Mouse (Mus musculus) ovary, adult 18-20 months (tissue): ENCODE data around the gene Hpd.

ENCODE experiments used
- DNase-seq: peaks from one replicate; pipeline ENCODE4 v3.0.0; 2022; ENCODE audit warnings: low spot score, mixed read lengths

Hpd gene

DNA sequence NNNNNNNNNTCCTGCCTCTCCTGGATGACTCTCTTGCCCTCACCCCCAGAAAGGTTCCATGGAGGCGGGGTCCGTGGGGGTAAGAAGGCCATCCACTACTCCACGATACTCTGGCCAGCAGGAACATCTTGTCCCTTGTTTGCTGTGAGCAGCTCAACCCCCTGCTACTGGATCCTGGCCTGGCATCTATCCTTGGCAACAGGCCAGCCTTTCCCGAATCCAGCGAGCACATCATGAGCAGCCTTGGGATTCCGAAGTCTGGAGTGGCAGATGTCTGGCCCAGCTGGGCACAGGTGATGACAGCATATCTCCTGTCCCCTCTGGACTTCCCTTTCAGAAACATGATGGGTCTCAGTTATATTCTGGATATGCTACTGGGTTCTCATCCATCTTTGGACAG lies 3.4 kb upstream of the Hpd start:
- no peak for DNase-seq

DNA sequence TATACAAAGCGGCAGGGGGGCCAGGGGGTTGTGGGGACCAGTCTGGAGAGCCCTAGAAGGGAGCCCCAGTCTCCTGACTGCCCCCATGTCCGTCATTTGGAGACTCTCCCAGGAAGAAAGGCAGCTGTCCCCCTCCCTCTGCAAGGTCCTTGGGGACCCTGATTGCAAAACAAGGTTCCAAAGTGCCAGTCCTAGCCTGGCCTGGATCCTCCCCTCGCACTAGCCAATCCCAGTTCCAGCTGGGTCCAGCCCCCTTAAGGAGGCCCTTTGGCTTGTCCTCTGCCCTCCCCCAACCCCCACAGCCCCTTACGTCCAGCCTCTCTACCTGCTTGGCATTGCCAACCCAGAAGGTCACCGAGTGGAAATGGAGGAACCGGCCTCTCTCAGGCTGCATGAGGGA lies 991 bp downstream of the Hpd start:
- no peak for DNase-seq

DNA sequence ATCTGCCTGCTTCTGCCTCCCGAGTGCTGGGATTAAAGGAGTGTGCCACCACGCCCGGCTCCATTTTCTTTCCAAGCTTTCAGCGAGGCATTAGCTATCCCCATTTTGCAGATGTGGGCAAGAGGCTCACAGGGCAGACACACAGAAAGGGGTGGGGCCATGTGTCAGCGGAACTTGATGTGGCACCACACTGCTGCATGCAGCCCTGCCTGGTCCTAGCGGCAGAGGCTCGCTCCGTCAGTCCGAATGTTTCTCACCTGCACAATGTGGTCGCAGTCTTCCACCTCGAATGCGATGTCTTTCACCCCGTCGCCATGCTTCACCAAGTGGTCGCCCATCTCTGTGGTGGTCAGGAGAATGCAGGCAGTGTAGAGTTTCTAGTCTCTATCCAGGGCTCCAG lies 2.1 kb downstream of the Hpd start:
- DNase-seq = no peak

DNA sequence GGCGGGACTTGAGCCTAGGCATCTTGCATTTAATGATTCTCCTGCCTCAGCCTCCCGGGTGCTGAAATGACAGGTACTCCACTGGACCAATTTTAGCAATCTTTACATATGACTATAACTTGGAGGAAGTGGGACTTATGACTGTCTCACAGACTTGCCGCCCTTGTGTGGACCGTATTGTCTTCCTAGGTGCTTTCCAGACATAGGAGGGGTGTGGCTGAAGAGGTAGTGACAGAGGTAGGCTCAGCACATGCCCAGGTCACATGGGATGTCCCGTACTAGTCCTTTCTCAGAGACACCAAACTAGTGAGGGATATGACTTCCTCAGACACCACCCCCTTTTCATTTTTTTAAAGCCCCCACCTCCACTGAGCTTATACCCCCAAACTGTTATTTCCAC lies 3.7 kb downstream of the Hpd start:
- no peak for DNase-seq

DNA sequence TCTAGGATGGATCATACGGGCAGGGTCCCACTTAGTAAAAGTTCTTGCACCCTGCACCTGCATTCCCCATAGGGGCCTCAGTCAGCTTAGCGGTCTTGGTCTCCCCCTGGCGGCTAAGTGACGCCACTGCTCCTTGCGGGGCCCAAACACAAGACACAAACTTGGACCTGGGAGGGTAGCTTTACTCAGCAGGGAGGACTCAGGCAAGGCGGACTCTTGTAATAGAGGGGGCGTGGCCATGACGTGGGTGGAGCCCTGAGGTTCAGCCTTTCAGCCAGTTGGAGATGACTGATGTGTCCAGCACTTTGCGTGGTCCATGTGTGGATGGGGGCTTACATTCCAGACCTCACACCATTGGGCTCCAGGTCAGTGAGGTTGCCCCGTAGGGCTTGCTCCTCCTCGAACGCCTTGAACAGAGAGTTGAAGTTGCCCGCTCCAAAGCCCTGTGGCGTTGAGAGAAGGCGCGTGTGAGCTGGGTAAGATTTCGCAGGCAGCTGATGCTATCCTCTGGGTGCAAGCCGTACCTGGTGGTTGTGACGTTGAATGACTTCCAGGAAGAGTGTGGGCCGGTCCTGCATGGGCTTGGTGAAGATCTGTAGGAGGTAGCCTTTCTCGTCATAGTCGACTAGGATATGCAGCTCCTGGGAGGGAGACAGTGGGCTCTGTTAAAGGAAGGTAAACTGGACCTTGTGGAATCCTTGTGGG lies 10.7 kb downstream of the Hpd start:
- peak; percentile 77 for DNase-seq

DNA sequence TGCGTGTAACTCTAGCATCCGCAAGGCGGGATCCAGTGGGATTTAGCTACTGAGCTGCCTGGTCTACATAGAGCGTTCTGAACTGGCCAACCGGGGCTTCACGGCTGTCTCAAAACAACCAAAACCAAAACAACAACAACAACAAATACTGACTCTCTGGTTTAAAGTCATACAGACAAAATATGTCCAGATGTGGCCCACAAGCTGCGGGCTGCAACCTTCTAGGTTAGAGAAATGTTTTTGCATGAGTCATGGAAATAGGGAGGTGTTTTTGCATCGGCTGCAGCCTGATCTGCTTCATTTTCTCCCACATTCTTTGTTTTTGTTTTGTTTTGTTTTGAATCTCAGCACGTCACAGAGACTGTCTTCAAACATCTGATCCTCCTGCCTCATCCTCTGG lies 12.2 kb downstream of the Hpd start:
- DNase-seq = no peak

DNA sequence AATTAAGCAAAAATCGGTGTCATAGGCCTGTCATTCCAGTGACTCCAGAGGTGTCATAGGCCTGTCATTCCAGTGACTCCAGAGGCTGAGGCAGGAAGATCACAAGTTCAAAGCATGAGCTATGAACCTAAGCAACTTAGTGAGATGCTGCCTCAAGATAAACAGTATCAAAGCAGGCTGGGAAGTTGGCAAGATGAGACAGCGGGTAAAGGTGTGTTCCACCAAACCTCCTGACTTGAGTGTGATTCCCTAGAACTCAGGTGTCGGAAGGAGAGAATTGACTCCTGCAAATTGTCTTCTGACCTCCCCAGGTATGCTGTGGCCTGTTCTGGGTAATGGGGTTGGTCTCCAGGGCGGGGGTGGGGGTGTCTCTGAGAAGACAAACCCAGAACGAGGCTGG lies 13.2 kb downstream of the Hpd start, which contains the start of gene Psmd9:
Gene Psmd9, plus strand, starts transcription at position 130 of the 400 bp plus-strand sequence.
- DNase-seq = no peak

DNA sequence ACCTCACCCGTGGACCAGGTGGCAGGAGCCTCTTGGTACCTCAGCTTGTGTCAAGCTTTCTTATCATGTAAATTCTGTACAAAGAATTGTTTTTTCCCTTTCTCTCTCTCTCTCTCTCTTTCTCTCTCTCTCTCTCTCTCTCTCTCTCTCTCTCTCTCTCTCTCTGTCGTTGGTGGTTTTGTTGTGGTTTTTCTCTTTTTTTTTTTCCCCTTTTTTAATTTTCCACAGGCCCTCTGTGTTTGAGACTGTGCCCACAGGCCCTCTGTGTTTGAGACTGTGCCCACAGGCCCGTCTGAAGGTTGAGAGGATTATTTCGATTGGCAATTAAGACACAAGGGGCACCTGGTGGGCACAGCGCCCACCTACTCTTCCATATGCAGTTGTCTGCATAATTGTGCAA lies 14.9 kb downstream of the Hpd start:
- DNase-seq = no peak

DNA sequence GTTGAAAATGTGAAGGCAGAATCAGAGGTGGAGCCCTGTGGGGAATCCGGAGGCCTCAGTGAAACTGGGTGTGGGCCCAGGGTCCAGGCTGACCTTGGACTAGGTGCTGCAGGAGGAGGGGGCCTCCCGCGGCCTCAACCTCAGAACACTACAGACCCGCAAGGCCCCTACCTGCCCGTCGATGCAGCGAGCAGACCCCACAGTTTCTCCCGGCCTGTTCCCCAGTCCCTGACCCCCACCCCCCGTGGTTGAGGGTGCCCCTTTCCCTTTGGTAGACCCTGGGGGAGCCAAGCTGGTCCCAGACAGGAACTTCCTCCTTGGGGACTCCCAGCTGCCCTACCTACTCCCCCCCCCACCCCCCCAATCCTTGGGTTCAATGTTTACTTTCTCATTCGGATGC lies 16.1 kb downstream of the Hpd start:
- DNase-seq = no peak

DNA sequence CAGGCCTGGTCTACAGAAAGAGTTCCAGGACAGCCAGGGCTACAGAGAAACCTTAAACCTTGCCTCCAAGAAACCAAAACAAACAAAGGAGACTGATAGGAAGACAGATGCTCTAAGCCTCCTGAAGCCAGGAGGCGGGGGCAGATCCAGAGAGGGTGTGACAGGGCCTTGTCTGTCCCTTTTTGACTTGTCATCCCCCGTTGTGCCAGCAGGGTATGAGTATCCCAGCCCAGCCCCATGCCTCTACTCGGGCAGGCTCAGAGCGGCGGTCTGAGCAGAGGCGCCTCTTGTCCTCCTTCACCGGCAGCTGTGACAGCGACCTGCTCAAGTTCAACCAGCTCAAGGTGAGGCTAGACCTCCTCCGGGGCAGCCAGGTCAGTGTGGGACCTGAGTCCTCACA lies 19.6 kb downstream of the Hpd start:
- DNase-seq = no peak

DNA sequence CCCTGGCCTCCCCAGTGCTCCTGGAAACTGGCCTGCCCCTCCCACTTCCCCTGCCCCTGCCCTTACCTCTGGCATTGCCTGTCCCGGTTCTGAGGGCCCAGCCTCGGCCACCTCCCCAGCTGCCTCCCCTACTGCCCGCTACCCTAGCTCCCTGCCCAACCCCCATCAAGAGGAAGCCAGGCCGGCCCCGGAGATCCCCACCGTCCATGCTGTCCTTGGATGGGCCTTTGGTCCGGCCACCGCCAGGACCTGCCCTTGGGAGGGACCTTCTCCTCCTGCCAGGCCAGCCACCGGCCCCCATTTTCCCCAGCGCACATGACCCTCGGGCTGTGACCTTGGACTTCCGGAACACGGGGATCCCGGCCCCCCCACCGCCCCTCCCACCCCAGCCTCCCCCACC lies 22.2 kb downstream of the Hpd start:
- peak; percentile 66 for DNase-seq

DNA sequence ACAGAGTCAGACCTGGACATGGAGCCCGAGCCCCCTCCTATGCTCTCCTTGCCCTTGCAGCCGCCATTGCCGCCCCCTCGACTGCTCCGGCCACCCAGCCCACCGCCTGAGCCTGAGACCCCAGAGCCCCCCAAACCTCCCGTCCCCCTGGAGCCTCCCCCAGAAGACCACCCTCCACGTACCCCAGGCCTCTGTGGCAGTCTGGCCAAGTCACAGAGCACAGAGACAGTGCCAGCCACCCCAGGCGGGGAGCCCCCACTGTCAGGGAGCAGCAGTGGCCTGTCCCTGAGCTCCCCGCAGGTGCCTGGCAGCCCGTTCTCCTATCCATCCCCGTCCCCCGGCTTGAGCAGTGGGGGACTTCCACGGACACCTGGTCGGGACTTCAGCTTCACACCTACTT lies 22.7 kb downstream of the Hpd start:
- no peak for DNase-seq

DNA sequence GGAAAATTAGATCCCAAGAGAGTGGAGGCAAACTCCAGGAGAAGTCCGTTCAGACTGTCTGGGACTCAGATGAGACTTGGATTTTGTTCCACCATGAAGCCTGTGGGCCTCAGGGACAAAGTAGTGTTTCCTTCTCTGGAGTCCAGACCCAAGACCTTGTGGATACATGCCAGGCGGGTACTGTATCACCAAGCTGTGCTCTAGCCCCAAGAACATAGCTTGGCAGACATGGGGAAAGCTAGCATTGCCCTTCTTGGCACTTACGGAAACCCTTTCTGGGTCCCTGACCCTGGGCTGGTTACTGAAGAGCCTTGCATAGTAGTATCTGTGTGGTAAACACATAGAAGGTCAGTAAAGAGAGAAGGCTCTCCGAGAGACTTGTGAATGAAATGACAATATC lies 23.1 kb downstream of the Hpd start:
- DNase-seq = peak; percentile 76

DNA sequence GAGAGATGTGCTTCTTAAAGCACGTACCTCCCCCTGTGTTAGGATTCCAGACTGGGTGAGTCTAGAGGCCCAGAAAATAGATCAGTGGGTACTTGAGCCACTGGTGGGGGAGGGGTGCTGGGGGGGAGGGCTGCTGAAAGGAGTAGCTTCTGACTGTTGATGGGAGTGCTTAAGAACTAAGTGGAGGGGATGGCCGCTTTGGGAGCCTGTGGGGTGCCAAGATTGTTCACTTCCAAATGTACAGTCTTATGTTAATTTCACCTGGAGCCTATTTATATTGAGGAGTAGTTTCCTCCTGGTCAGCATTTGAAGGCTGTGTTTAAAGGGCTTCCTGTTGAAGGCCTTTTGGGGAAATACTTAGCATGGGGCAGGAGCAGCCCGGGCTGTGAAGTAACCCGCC lies 24.6 kb downstream of the Hpd start:
- DNase-seq = no peak

DNA sequence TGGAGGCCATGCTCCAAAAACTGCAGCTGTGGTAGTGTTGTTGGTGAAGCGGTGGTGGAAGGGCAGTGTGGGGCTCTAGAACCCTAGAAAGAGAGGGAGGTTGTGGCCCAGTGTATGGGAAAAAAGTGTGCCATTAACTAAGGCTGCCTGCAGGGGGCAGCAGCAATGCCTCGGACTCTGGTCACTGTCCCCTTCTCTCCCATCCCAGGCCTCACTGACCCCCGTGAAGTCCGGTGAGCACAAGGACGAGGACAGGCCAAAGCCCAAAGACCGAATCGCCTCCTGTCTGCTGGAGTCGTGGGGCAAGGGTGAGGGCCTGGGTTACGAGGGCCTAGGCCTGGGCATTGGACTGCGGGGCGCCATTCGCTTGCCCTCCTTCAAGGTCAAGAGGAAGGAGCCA lies 25.8 kb downstream of the Hpd start:
- DNase-seq = no peak

DNA sequence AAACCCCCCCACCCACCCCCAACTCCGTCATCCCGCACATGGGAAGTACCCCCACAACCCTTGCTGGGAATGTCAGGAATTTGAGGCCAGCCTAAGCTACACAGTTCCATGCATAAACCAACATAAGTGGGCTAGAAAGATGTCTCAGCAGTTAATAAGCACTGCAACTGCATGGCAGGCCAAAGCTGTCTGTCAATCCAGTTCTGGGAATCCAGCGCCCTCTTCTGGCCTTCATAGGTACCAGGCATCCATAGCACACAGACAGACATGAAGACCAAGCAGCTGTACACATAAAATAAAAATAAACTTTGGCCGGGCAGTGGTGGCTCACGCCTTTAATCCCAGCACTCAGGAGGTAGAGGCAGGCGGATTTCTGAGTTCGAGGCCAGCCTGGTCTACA lies 27.1 kb downstream of the Hpd start:
- no peak for DNase-seq

DNA sequence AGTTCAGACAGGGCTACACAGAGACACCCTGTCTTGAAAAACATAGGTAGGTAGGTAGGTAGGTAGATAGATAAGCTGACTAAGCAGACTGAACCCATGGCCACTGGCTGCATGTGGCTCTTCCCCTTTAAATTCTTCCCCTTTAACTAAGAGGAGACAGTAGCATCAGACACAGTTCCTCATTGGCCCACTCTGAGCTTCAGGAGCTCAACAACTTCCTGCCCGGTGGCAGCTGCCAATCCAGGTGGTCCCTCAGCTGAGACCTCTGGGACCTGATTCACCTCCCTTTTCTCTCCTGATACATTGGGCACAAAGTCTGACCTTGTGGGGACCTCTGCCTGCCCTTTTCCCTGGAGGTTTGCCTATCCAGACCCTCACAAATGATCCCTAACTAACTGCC lies 29.6 kb downstream of the Hpd start:
- no peak for DNase-seq

DNA sequence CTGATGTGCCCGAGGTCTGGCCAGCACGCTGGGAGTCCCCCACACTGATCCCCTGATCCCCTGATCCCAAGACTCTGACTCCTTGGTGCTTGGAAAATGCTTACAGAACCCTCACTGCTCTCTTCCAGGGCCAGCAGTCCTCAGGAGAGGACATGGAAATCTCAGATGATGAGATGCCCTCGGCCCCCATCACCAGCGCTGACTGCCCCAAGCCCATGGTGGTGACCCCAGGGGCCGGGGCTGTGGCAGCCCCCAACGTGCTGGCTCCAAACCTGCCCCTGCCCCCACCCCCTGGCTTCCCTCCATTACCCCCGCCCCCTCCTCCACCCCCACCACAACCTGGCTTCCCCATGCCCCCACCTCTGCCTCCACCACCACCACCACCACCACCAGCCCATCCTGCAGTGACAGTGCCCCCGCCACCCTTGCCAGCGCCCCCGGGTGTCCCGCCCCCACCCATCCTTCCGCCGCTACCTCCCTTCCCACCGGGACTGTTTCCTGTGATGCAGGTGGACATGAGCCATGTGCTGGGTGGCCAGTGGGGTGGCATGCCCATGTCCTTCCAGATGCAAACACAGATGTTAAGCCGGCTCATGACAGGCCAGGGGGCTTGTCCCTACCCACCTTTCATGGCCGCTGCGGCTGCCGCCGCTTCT lies 30.7 kb downstream of the Hpd start:
- no peak for DNase-seq

DNA sequence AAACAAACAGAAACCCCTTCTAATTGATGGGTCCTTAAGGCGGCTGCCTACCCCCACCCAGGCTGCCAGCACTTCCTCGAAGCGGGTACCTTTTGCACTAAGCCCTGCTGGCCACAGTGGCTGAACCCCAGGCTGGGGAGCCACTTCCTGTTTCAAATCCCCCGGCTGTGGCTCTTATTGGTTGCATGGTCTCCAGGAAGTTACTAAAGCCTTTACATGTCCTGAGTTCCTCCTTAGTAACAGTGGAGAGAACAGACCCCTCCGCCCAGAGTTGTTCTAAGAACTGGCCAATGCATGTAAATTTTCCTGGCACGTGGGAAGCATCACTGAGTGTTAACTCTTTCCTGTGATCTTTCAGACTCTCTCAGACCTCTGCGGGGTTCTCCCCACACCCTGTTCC lies 31.4 kb downstream of the Hpd start:
- DNase-seq = no peak

DNA sequence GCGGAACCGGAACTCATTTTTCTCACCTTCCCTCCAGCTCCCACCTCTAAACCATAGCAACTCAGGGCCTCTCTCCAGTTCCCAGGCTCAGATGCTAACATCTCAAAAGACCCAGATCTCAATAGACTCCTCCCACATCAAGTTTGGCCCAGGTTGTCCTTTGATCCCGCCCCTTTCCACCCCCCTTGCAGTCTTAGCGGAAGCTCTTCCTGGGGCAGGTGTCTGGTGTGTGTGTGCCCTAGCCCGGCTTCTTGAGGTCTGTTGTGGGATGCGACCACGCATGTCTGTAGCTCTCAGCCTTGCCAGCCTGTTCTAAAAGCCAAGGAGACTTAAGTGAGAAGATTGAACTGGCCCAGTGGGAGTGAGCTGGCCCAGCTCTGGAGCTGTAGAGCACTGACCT lies 31.9 kb downstream of the Hpd start:
- no peak for DNase-seq

DNA sequence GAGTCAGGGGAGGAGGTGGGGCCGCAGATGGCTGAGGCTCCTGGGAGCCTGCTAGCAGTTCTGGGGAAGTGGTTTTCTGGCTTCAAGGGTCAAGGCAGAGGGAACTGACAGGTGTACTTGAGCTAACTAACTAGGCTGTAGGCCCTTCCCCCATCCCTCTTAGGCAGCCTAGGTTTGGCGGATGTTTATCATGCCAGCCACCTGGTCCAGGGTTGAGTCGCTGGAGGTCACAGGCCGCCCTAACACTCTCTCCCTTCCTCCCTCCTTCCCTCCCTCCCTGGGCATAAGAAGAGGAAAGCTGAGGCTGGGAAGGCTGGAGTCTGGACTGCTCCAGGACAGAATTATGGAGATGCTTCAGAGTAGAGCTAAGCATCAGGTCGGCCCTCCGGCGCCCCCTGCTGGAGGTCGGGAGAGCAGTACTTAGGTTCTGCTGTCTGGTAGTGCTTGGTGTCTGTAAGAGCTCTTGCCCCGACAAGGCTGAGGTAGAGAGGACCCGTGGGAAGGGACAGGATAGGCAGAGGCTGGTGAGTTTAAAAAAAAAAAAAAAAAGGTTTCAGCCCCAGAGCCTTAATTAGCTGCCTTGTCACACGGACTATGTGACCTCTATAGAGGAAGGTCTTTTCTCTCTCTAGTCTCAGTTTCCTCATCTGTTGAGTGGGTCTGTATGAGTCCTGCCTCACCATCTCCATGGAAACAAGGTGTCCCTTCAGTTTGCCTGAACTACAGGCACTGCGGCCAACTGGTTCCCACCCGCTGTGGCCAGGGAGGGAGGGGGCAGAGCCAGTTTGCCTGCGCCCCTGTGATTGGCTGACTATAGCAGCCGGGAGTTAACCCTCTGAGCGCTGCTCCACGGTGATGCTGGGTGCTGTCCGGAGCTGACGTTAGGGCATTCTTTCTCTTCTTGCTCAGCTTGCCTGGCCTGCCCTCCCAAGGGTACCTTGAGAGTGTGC lies 32.8 kb downstream of the Hpd start:
- peak; percentile 77 for DNase-seq

DNA sequence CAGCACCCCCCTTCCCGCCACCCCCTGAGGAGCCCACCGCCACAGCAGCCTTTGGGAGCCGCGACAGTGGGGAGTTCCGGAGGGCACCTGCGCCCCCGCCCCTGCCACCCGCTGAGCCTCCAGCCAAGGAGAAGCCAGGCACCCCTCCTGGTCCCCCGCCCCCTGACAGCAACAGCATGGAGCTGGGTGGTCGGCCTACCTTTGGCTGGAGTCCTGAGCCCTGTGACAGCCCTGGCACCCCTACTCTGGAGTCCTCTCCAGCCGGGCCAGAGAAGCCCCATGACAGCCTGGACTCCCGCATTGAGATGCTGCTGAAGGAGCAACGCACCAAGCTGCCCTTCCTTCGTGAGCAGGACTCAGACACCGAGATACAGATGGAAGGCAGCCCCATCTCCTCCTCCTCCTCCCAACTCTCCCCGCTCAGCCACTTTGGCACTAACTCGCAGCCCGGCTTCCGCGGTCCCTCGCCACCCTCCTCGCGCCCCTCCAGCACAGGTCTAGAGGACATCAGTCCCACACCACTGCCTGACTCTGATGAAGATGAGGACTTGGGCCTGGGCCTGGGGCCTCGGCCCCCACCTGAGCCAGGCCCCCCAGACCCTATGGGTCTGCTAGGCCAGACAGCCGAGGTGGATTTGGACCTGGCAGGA lies 34.3 kb downstream of the Hpd start:
- DNase-seq = no peak
